In genomic region chr19:58590251-58590936, GRCm38 (mm10) we compare ENCODE assay signal across 15 mouse cellular contexts.
A peak's percentile ranks its signal among the peaks of the same experiment; 100 is the strongest.
DNase-seq lines count a peak whose midpoint lies in the region; ATAC-seq and TF ChIP-seq lines count a peak whose summit lies in the region.
"Had no signal": no experiment of that assay in that cellular context is flagged by ENCODE, and none has a peak within 500 bp of the region (broad histone marks: within the 10 kb centered on the region; RNA-seq: fewer than 3 reads in every experiment).

No protein-coding gene starts in this region.

- no peak overlapping the region for H3K4me2 ChIP-seq in stomach, postnatal 0 days (replicated peaks; ENCODE audit: low read depth)

- no peaks in the 10 kb centered on the region for H3K36me3 ChIP-seq in stomach, postnatal 0 days (ENCODE audit: control insufficient read depth, insufficient read depth, low read length)

- no peaks in the 10 kb centered on the region for H3K4me1 ChIP-seq in stomach, postnatal 0 days (replicated peaks; ENCODE audit: control insufficient read depth, insufficient read depth)

- no peak for TF ChIP-seq EP300 in stomach, postnatal 0 days (optimal IDR thresholded peaks at IDR 0.05)

- no peak for ATAC-seq in stomach, postnatal 0 days (ENCODE audit: low FRiP score, low TSS enrichment)
- ATAC-seq: forebrain, embryonic 16.5 days; hindbrain, embryonic 16.5 days had no signal

- H3K9ac ChIP-seq in stomach, postnatal 0 days (ENCODE audit: low read length): no peak overlapping the region
- H3K9ac ChIP-seq: liver, embryonic 14.5 days had no signal

- TF ChIP-seq CTCF in stomach, postnatal 0 days (IDR thresholded peaks at IDR 0.05; ENCODE audit: low read depth): no peak

- DNase-seq in heart, adult 11 months: peak; percentile 58
- no peak for DNase-seq in heart, postnatal 10 days
- DNase-seq in right cerebral cortex, postnatal 25 days: peak; percentile 51
- no peak for DNase-seq in right cerebral cortex, postnatal 4 days
- peak; percentile 30 to 43 for DNase-seq in left cerebral cortex, adult 18-20 months (ENCODE audit: low spot score in 2 of 2)
- no peak for DNase-seq in adrenal gland, postnatal 4 days (ENCODE audit: low spot score in 2 of 2)
- DNase-seq in stomach, postnatal 0 days (ENCODE audit: low spot score): no peak
- DNase-seq: adrenal gland, postnatal 25 days; heart, adult 18-20 months; heart, postnatal 14 days; kidney, adult 8-10 months; lung, postnatal 14 days had no signal

- WGBS in stomach, postnatal 0 days: 65% methylated on average over 6 of the region's 6 CpGs

- H3K27me3 ChIP-seq in stomach, postnatal 0 days (ENCODE audit: control insufficient read depth, insufficient read depth, low read length): no peaks in the 10 kb centered on the region

- H3K4me3 ChIP-seq in stomach, postnatal 0 days (ENCODE audit: low read depth, low read length): no peak overlapping the region

- H3K9me3 ChIP-seq in stomach, postnatal 0 days (ENCODE audit: control insufficient read depth, low read length): no peaks in the 10 kb centered on the region

- intact Hi-C loops in heart, postnatal 10 days (cut with DNase I): no loop called here

- no peak overlapping the region for H3K27ac ChIP-seq in stomach, postnatal 0 days (replicated peaks)
- H3K27ac ChIP-seq: liver, embryonic 14.5 days had no signal

Comparison
In these comparisons a context has a peak if more than half of its experiments do, and no peak if none do; other contexts are left out.
1. DNase-seq: peak in heart, adult 11 months (single experiment), right cerebral cortex, postnatal 25 days (single experiment) and left cerebral cortex, adult 18-20 months (2 of 2); none in heart, postnatal 10 days (0 of 2), right cerebral cortex, postnatal 4 days (single experiment), adrenal gland, postnatal 4 days (0 of 2) and stomach, postnatal 0 days (single experiment).